Mouse (Mus musculus): ENCODE measurements at regions not wholly inside any gene's neighbourhood (a gene's known extent, or its start where the extent isn't known, plus 50 kb on each side); places are given as distances from the start of the nearest gene placed in this dataset.
"Not testable (repeated sequence)": the region's sequence is repeated elsewhere in the genome, so short reads cannot be mapped to it uniquely, and the experiment has no call there.

DNA sequence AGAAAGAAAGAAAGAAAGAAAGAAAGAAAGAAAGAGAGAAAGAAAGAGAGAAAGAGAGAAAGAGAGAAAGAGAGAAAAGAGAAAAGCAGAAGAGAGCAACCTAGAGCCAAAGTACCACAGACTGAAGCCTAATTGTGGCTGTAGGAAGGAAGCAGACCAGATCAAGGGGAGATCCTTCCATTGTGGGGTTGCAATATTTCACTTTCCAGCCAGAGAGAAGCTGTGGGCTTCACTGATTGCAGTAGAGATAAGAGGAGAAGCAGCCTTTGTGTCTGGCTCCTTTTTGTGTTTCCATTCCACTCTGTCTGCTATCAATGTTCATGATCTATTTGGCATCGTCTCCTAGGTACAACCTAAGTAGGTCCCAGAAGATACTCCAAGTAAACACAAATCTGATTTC is 79.0 kb upstream of the Xcl1 start:
- DNase-seq = no peak

DNA sequence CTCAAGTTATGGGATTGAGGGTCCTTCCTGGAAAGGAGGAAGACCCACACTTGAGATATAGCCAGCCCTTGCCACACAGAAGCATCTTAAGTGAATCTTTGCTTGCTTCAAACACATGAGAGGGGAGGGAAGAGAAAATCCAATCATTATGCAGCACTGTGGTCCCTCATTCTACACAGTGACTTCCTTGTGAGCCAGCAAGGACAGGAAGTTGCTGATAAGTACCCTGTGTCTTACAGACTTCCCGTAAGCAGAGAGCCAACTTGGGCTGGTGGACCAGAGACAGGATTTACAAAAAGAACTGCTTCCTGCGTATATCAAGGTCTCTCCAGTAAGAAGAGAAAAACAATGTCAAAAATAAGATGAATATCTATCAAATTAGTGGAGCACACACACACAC is 78.1 kb upstream of the Xcl1 start:
- no peak for DNase-seq

DNA sequence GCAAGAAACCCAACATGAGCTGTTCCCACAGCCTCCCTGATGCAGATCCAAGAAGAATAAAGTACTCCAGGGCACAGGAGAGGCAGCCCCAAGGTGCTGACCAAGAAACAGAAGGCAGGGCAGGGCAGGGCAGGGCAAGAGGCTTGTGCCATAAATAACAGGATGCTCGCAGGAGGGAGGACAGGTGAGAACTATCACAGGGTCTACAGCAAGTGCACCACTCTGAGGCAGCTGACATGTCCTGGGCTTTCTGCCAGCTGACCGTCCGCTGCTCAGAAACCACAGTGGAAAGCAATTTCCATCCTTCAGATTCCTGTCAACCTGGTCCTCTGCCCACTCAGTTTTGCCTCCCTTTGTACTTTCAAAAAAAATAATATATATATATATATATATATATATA is 77.0 kb upstream of the Xcl1 start:
- DNase-seq = peak; percentile 43 to 66

GRCm38 (mm10) chr1:164999515-164999914 is 64.2 kb upstream of the Xcl1 start:
- peak in 1 of 2 experiments; percentile 30 for DNase-seq

GRCm38 (mm10) chr1:164998621-164999020 is 63.3 kb upstream of the Xcl1 start:
- DNase-seq = no peak

DNA sequence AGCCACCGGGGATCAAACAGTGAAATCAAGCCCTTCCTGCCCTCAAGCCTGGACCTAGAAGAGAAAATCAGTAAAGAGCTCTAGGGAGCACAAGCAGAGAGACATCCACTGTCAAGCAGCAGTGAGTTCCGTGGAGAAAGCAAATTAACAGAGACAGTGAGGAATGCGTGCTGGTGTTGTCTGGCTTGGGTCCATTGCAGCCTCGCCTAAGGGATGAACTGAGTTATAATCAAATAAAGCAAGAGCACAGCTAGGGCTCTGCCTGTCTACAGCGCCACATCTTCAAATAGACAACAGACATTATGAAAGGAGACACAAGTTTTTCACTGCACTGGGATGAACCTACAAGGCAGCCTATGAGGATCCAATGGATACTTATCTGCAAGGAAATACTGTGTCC is 62.3 kb upstream of the Xcl1 start:
- DNase-seq = no peak

DNA sequence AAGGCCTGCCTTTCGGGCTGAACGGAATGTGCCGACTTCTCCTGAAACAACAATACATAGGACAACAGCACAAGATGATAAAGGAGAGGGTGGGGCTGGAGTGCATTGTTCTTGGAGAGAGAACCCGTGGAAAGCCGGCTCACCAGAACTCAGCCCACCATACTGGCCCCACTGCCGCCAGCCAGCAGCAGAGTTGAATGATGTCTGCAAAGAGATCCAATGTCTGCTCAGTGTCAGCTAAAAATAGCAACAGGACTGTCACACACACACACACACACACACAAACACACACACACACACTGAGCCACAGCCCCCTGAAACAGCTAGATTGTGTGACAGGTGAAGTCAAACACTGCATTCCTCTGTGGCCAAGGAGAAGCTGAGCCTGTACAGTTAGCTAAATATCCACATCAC is 58.9 kb upstream of the Xcl1 start:
- no peak for DNase-seq

DNA sequence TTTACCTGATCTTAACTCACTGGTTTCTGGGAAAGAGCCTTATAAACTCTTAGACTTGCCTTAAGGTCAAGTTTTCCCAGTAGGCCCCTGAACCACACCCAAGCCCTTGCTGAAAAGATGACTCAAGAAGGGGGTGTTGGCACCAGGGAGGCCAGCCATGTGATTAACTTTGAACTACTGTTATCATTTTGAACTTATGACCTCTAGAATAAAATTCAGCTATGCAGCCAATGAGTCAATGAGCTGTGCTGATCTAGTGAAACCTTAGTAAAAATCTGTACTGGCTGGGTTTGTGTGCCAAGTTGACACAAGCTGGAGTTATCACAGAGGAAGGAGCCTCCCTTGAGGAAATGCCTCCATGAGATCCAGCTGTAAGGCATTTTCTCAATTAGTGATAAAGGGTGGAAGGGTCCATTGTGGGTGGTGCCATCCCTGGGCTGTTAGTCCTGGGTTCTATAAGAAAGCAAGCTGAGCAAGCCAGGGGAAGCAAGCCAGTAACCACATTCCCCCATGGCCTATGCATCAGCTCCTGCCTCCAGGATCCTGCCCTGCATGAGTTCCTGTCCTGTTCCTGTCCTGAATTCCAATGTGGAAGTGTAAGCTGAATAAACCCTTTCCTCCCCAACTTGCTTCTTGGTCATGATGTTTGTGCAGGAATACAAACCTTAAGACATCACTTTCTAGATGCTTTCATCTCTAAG is 58.0 kb upstream of the Xcl1 start:
- DNase-seq = not testable (repeated sequence)

DNA sequence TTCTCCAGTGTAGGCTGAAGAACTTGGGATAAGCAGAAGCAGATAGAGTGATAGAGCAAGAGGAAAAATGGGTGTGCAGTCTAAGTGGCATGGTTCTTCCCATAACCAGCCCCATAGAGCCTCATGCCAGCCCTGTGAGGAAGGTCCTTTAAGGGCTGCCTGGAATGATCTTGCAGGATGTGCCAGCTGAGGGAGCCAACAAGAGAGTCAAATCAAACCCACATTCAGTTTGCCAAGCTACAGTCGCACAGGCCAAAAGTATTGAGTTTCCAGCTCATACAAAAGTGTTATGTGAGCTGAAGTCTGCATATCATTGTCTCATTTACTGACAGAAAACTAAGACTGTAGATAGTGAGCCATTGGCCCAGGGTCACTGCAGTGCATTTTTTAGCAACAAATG is 53.7 kb upstream of the Xcl1 start:
- no peak for DNase-seq

- no peak for DNase-seq
These were observed 52.9 kb upstream of the Xcl1 start for GRCm38 (mm10) chr1:164988191-164988590.

GRCm38 (mm10) chr1:164985521-164985920 is 50.2 kb upstream of the Xcl1 start:
- DNase-seq = not testable (repeated sequence)

Measured in cerebellum, postnatal 25 days (tissue).